Mouse (Mus musculus) cerebellum, adult 11-12 months (tissue): ENCODE measurements at regions not wholly inside any gene's neighbourhood (a gene's known extent, or its start where the extent isn't known, plus 50 kb on each side); places are given as distances from the start of the nearest gene placed in this dataset.

ENCODE experiments used
- DNase-seq: peaks from one replicate; pipeline ENCODE4 v3.0.0; 2022

GRCm38 (mm10) chr8:127662776-127663499 is 599.2 kb downstream of the Pard3 start:
- DNase-seq, result no peak

GRCm38 (mm10) chr8:127666606-127667005 is 602.9 kb downstream of the Pard3 start:
- no peak for DNase-seq

- no peak for DNase-seq
Observed at GRCm38 (mm10) chr8:127668991-127669390, 605.3 kb downstream of the Pard3 start.

GRCm38 (mm10) chr8:127674063-127674462 is 610.4 kb downstream of the Pard3 start:
- DNase-seq, result no peak

GRCm38 (mm10) chr8:127675377-127675776 is 611.7 kb downstream of the Pard3 start:
- no peak for DNase-seq

GRCm38 (mm10) chr8:127680205-127680604 is 616.5 kb downstream of the Pard3 start:
- DNase-seq, result no peak

GRCm38 (mm10) chr8:127684213-127684612 is 620.5 kb downstream of the Pard3 start:
- DNase-seq, result no peak

- DNase-seq, result no peak
Observed at GRCm38 (mm10) chr8:127690792-127691191, 627.1 kb downstream of the Pard3 start.

GRCm38 (mm10) chr8:127698404-127698803 is 634.7 kb downstream of the Pard3 start:
- no peak for DNase-seq

- no peak for DNase-seq
Observed at GRCm38 (mm10) chr8:127704406-127704805, 640.7 kb downstream of the Pard3 start.

- DNase-seq, result peak; percentile 77
Observed at GRCm38 (mm10) chr8:127706051-127706835, 642.5 kb downstream of the Pard3 start.

- no peak for DNase-seq
Observed at GRCm38 (mm10) chr8:127709439-127709838, 645.7 kb downstream of the Pard3 start.

GRCm38 (mm10) chr8:127715097-127715496 is 643.3 kb upstream of the Nrp1 start:
- no peak for DNase-seq

GRCm38 (mm10) chr8:127717969-127718368 is 640.4 kb upstream of the Nrp1 start:
- DNase-seq, result no peak

GRCm38 (mm10) chr8:127719881-127720280 is 638.5 kb upstream of the Nrp1 start:
- no peak for DNase-seq

GRCm38 (mm10) chr8:127720593-127721290 is 637.7 kb upstream of the Nrp1 start:
- no peak for DNase-seq

- no peak for DNase-seq
Observed at GRCm38 (mm10) chr8:127721624-127722023, 636.8 kb upstream of the Nrp1 start.

GRCm38 (mm10) chr8:127734059-127734458 is 624.3 kb upstream of the Nrp1 start:
- DNase-seq, result no peak

- no peak for DNase-seq
Observed at GRCm38 (mm10) chr8:127742236-127742635, 616.2 kb upstream of the Nrp1 start.

GRCm38 (mm10) chr8:127745221-127745620 is 613.2 kb upstream of the Nrp1 start:
- no peak for DNase-seq

GRCm38 (mm10) chr8:127746456-127746855 is 611.9 kb upstream of the Nrp1 start:
- no peak for DNase-seq

GRCm38 (mm10) chr8:127752871-127753270 is 605.5 kb upstream of the Nrp1 start:
- no peak for DNase-seq

- peak; percentile 2 for DNase-seq
Observed at GRCm38 (mm10) chr8:127753793-127754565, 604.4 kb upstream of the Nrp1 start.
